Mouse (Mus musculus): Measurements from ENCODE around the gene Cttnbp2nl.

The Cttnbp2nl gene

DNA sequence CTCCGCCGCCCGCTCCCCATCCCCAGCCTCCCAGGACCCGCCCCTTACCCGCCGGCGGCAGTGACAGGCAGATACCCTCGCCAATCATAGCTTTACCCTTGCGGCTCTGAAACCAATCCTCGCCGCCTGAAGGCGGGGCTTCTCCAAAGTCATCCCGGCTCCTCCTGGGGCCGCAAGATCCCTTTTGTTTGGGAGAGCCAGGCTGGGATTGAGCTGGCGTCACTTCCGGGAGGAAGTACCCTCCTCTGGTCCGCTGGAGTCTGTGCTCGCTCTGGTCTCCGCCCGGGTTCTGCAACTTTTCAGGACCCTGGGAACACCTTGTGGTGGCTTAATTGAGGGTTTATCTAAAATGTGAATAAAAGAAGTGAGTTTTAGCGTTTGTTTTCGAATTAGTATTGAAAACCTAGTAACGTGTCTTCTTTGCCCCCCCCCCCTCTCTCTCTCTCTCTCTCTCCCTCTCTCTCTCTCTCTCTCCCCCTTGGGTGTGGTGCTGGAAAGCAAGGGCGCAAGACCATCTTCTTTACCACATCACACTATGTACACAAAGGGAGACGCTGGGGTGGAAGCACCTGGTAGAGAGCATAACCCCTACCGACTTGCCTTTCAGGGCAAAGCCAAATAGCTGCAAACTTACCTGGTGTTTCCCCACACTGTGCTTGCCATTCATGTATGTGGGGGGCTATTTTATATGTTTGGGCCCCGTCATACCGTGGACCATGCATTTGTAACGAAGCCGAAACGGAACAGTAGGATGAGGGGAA lies at the start of gene Cttnbp2nl:
Gene Cttnbp2nl (minus strand): TSS at position 210 of the 761 bp plus-strand sequence.
- peak; percentile 89 for DNase-seq (ENCODE audit: low read depth)

GRCm38 (mm10) chr3:105100270-105100589 lies 47.3 kb upstream of the Cttnbp2nl start:
- DNase-seq (ENCODE audit: low read depth), result no peak

DNA sequence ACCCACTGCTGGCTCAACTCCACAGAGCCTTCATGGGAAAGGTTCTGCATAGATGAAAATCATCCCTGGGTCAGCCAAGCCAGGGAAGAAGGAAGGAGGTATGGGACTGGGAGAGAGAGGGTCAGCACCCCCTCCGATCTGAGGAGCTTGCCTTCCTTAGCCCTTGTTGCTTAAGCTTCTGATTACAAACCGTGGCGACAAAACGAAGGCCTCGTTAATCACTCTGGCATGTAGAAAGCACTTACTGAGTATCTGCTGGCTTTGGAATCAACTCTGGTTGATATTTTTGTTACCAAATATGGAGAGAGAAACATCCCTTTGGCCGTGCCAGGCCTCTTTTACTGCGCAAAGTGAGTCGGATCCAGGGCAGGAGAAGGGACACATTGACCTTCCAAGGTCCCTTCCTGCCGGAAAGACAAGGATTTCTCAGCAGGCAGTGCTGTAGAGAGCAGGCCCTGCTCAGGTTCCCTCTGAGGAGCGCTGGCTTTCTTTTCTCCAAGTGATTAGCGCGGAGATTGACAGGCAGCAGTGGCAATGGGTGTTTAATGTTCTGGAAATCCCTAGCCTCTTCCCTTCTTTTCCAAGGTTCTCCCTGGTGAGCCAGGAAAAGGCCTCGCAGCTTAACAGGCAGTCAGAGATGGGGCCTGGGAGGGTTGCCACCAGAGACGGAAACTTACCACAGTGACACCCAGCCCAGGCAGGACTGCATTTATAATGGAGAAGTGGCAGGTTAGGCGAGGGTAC lies 46.8 kb upstream of the Cttnbp2nl start:
- DNase-seq (ENCODE audit: low read depth), result no peak

DNA sequence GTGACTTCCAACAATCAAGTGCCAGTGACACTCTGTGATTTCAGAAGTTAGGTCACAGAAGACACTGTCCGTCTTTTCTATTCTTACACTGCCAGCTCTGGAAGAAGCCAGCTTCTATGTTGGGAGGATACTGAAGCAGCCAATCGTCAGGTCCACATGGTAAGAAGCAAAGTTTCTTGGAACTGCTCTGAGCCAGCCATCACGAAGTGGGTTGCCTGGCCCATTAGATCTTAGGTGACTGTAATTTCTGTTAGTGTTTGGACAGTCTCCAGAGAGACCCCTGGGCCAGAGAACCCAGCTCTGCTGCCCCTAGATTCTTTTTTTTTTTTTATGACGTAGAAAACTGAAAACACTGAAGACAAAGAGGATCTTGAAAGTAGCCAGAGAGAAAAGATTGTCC lies 44.6 kb upstream of the Cttnbp2nl start:
- DNase-seq (ENCODE audit: low read depth), result no peak

DNA sequence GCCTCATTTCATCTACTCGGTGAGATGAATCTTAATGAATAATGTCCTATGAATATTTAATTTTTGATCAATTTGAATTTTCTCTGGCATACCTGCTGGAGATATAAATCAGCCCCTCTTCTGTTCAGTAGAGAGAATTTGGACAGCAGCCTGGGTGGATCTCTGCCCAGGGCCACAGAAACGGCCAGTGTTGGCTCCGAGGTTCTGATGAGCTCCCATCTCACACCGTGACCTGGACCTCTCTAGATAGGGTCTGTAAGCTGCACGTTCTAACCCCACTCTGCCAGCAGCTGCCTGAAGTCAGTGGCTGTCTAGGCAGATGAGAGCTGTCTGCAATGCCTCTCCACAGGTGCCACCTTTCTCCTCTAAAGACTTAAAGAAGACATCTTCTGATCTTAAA lies 42.1 kb upstream of the Cttnbp2nl start:
- no peak for DNase-seq (ENCODE audit: low read depth)

GRCm38 (mm10) chr3:105094448-105094847 lies 41.5 kb upstream of the Cttnbp2nl start:
- DNase-seq (ENCODE audit: low read depth), result peak; percentile 2

DNA sequence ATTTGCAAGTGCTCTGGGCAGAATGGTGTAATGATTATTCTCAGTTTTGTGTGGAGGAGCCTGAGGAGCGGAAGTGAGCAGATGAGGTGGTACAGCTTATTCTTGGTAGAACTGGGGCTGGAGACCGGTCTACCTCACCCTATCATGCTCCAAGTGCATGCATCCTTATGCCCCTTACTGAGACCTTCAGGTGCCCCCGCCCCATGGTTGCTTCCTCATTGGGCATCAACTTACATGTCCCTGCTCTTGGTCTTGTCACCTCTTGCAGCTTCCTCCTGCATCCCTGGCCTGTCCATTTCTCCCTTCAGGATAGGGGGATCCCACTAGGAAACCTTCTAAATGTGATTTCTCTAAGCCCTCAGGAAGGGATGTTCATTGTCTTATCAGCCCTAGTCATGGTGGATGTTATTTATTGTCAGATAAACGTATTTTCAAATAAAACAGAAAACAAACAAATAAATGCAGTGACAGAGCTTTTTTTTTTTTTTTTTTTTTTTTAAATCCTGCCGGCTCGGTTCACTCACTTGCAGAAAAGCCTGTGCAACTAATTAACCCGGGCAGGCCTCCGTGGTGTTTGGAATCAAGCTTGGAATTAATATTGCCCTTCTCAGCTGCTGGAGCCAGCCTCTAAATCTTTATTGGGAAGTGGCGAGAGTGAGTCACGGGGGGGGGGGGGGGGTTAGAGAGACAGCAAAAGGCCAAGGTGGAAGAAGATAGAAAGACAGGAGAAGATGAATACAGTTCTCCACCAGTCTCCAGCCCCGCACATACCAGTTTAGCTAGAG lies 40.0 kb upstream of the Cttnbp2nl start:
- DNase-seq (ENCODE audit: low read depth), result no peak

DNA sequence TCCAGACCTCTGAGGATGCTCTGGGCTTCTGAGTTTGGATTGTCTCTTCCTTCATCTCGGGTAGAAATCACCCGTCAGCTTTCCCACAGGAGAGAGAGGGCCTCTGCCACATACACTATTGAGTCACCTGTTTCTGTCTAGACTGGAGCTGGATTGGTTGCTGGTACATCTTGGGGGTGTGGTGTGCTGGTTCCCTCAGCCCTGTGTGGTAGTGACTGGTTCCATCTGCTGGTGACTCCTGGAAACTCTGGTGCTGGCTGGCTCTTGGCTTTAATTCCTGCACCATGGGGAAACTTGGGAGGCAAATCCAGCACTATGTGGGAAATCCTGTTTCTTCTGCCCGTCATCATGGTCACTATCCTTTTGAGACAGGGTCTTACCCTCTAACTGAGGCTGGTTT lies 38.0 kb upstream of the Cttnbp2nl start:
- peak; percentile 18 for DNase-seq (ENCODE audit: low read depth)

GRCm38 (mm10) chr3:105090147-105090546 lies 37.2 kb upstream of the Cttnbp2nl start:
- no peak for DNase-seq (ENCODE audit: low read depth)

DNA sequence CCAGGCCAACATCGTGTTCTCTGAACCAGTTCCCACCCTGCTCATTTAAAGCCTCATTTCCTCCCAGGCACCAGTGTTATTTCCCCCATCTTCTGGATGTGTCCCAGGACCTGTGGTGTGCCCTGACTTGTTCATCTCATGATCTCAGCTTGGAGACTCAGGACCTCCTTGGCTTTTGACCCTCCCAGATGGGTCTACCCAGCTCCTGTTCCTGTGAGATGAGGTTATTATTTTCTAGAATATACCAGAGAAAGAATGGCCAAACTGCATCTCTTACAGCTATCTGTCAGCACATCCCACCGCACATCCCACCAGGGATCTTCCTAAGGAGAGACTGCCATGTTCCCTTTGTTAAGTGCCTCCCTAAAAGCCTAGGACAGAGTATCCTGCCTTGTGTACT lies 35.7 kb upstream of the Cttnbp2nl start:
- DNase-seq (ENCODE audit: low read depth), result no peak

GRCm38 (mm10) chr3:105087344-105087743 lies 34.4 kb upstream of the Cttnbp2nl start:
- DNase-seq (ENCODE audit: low read depth), result no peak

GRCm38 (mm10) chr3:105078231-105078826 lies 25.4 kb upstream of the Cttnbp2nl start:
- no peak for DNase-seq (ENCODE audit: low read depth)

DNA sequence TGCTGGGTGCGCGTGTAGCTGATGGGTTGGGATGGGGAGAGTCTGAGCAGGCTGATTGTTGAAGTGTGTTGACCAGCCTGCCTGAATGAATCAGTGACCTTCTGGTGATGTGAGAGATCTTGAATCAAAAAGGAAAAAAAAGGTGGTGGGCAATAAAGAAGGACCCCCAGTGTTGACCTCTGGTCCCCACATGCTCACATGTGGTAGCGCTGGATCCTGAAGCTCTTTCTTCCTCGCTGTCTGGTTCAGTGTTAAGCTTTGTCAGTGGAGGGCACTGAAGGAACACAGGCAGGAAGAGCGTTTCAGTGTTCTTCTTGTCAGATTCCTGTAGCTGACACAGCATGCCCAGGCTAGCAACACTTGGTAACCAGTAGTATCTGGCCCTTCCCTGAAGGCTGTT lies 22.9 kb upstream of the Cttnbp2nl start:
- DNase-seq (ENCODE audit: low read depth), result no peak

GRCm38 (mm10) chr3:105072536-105072935 lies 19.6 kb upstream of the Cttnbp2nl start:
- no peak for DNase-seq (ENCODE audit: low read depth)

- DNase-seq (ENCODE audit: low read depth), result no peak
These were observed 18.3 kb upstream of the Cttnbp2nl start for GRCm38 (mm10) chr3:105071251-105071650.

DNA sequence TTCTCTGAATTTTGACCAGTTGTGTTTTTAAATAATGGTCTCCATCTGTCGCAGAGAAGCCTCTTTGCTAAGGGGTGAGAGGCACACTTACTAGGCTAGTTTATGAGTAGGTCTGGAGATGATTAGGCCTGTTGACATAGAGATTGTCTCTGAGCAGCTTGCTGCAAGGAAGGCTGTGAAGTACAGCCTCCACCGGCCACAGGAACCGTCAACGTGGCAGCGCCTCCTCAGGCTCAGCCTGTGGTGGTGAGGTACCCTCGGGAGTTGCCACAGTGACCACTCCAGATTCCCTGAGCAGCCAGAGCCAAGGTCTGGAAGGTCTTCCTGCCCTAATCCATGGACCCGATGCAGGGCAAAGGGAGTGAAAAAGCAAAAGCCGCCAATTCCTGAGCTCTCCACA lies 17.6 kb upstream of the Cttnbp2nl start:
- DNase-seq (ENCODE audit: low read depth), result no peak

GRCm38 (mm10) chr3:105066544-105066943 lies 13.6 kb upstream of the Cttnbp2nl start, which contains the start of gene 4930564D02Rik:
Gene 4930564D02Rik (plus strand): TSS chr3:105066844.
- no peak for DNase-seq (ENCODE audit: low read depth)

DNA sequence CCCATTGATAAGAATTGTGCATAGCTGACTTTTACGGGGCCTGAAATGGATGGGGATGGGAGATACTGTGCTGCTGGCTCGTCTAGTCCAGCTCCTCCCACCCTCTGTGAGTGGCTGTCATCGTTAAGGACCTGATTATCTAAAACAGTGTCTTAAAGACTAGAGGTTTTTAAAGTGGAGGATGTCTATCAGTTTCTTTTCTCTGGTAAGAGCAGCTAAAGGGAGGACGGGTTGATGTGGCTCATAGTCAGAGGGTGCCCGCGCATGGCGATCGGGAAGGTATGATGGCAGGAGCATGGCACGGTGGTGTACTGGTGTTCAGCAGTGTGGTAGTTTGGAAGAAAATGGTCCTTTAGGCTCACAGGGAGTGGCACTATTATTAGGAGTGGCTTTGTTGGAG lies 9.7 kb upstream of the Cttnbp2nl start:
- no peak for DNase-seq (ENCODE audit: low read depth)

- no peak for DNase-seq (ENCODE audit: low read depth)
These were observed 9.0 kb upstream of the Cttnbp2nl start for GRCm38 (mm10) chr3:105061991-105062390.

GRCm38 (mm10) chr3:105061496-105061895 lies 8.6 kb upstream of the Cttnbp2nl start:
- no peak for DNase-seq (ENCODE audit: low read depth)

DNA sequence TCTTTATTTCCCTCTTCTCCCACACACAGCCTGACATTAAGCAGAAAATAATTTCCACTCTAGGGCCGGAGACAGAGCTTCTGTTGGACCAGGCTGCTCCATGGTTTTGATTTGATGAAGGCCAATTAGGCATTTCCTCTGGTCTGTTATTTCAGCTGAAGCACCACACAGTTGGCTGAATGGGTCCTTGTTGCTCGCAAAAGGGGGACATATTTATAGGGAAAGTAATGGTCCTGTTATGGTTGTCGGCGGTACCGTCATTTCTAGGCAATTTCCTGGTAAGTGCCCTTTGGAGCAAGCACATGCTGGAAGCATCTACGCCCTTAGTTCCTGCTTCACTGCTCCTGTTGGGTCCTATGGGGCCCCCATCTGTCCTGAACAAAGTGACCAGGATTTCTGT lies 8.0 kb upstream of the Cttnbp2nl start:
- no peak for DNase-seq (ENCODE audit: low read depth)

DNA sequence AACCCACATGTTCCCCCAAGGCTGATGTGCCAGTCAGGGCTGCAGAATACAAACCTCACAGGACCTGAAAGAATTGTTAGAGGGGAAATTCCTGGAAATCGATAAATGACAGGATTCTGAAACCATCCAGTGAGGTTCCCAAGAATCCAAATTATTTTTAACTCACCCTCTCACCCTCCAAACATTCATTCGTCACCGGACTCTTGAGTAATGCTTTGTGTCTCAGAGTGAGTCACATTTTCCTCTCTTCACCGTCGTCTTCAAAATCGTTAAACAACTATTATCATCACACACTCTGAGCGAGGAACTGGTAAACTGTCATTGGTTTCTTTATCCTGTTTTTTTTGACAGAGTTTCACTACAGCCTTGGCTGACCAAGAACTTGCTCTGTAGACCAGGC lies 7.0 kb upstream of the Cttnbp2nl start:
- peak; percentile 24 for DNase-seq (ENCODE audit: low read depth)

Data from induced T-regulatory cell, adult 2 months (primary cell).